21 mouse cellular contexts compared by ENCODE assay signal in the genomic region with DNA sequence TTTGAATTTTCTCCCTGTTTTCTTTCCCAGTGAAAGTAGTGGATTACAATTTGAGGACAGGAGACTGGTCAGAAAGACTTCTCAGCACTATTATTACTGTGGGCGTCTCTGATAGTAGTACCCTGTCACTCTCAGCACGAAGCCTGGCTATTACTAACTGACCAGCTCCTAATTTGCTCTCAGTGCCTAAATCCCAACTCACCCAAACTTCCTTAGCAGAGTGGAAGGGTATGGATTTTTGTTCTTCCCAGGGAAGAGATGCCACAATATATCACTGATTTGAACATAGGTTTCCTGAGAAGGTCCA.
DNase-seq lines count a peak whose midpoint lies in the region; ATAC-seq lines count a peak whose summit lies in the region.
"Had no signal": no experiment of that assay in that cellular context is flagged by ENCODE, and none has a peak within 500 bp of the region (broad histone marks: within the 10 kb centered on the region; RNA-seq: fewer than 3 reads in every experiment).

No protein-coding gene starts in this region.

- no peaks in the 10 kb centered on the region for H3K9me3 ChIP-seq in forebrain, embryonic 11.5 days (ENCODE audit: control insufficient read depth, low read length)
- no peaks in the 10 kb centered on the region for H3K9me3 ChIP-seq in forebrain, embryonic 10.5 days
- no peaks in the 10 kb centered on the region for H3K9me3 ChIP-seq in neural tube, embryonic 15.5 days (replicated peaks)
- H3K9me3 ChIP-seq in hindbrain, embryonic 12.5 days (replicated peaks), result no peaks in the 10 kb centered on the region
- H3K9me3 ChIP-seq: limb, embryonic 15.5 days; neural tube, embryonic 12.5 days had no signal

- DNase-seq in forebrain, embryonic 11.5 days (ENCODE audit: low spot score), result no peak
- no peak for DNase-seq in forebrain, embryonic 10.5 days (ENCODE audit: extremely low spot score, low spot score)
- no peak for DNase-seq in neural tube, embryonic 10.5 days (ENCODE audit: extremely low spot score, low spot score)
- no peak for DNase-seq in thymus, postnatal 0 days (ENCODE audit: low spot score)
- no peak for DNase-seq in left cerebral cortex, adult 8-10 months (ENCODE audit: low spot score in 2 of 2)
- DNase-seq: adrenal gland, postnatal 14 days; cerebellum, adult 2 months; cerebellum, postnatal 25 days; gastrocnemius, postnatal 36 days; heart, adult 2 months; kidney, adult 18-20 months; lung, embryonic 14.5 days; lung, postnatal 4 days; thymus, postnatal 14 days had no signal

- no peak overlapping the region for H3K4me3 ChIP-seq in forebrain, embryonic 11.5 days (ENCODE audit: low read depth, low read length)
- no peak overlapping the region for H3K4me3 ChIP-seq in forebrain, embryonic 10.5 days
- H3K4me3 ChIP-seq in neural tube, embryonic 15.5 days (replicated peaks), result no peak overlapping the region
- no peak overlapping the region for H3K4me3 ChIP-seq in hindbrain, embryonic 12.5 days
- H3K4me3 ChIP-seq: heart, adult 2 months; left cerebral cortex, adult 2 months; limb, embryonic 15.5 days; neural tube, embryonic 12.5 days had no signal

- no peaks in the 10 kb centered on the region for H3K4me1 ChIP-seq in forebrain, embryonic 11.5 days (replicated peaks; ENCODE audit: control insufficient read depth, insufficient read depth, low read length)
- H3K4me1 ChIP-seq in forebrain, embryonic 10.5 days, result peaks cover 10% of the 10 kb centered on the region
- H3K4me1 ChIP-seq in neural tube, embryonic 15.5 days, result no peaks in the 10 kb centered on the region
- H3K4me1 ChIP-seq in hindbrain, embryonic 12.5 days, result no peaks in the 10 kb centered on the region
- H3K4me1 ChIP-seq: limb, embryonic 15.5 days; neural tube, embryonic 12.5 days had no signal

- WGBS in forebrain, embryonic 11.5 days, result 17% methylated on average over 2 of the region's 2 CpGs
- 24% methylated on average over 2 of the region's 2 CpGs for WGBS in forebrain, embryonic 10.5 days
- 37% methylated on average over 2 of the region's 2 CpGs for WGBS in neural tube, embryonic 15.5 days
- WGBS in hindbrain, embryonic 12.5 days, result 52% methylated on average over 2 of the region's 2 CpGs

- no peak overlapping the region for H3K9ac ChIP-seq in forebrain, embryonic 11.5 days (ENCODE audit: low read length)
- H3K9ac ChIP-seq in neural tube, embryonic 15.5 days (replicated peaks), result no peak overlapping the region
- no peak overlapping the region for H3K9ac ChIP-seq in hindbrain, embryonic 12.5 days
- H3K9ac ChIP-seq: limb, embryonic 15.5 days; liver, embryonic 14.5 days; lung, embryonic 14.5 days; neural tube, embryonic 12.5 days had no signal

- H3K27ac ChIP-seq in forebrain, embryonic 11.5 days (ENCODE audit: low read depth, low read length), result no peak overlapping the region
- H3K27ac ChIP-seq in forebrain, embryonic 10.5 days, result no peak overlapping the region
- H3K27ac ChIP-seq in neural tube, embryonic 15.5 days (replicated peaks), result no peak overlapping the region
- no peak overlapping the region for H3K27ac ChIP-seq in hindbrain, embryonic 12.5 days
- H3K27ac ChIP-seq: heart, adult 2 months; left cerebral cortex, adult 2 months; limb, embryonic 15.5 days; liver, embryonic 14.5 days; neural tube, embryonic 12.5 days had no signal

- ATAC-seq in forebrain, embryonic 11.5 days (replicated peaks; ENCODE audit: low FRiP score), result no peak; the same call in 1 of the 2 replicates
- ATAC-seq in neural tube, embryonic 15.5 days (ENCODE audit: low FRiP score), result no peak
- peak; percentile 63 for ATAC-seq in hindbrain, embryonic 12.5 days (ENCODE audit: low FRiP score)
- ATAC-seq: inflammation-experienced regulatory T-cells, adult 6 months had no signal

- H3K36me3 ChIP-seq in forebrain, embryonic 11.5 days (ENCODE audit: control insufficient read depth, insufficient read depth, low read length), result no peaks in the 10 kb centered on the region
- no peaks in the 10 kb centered on the region for H3K36me3 ChIP-seq in forebrain, embryonic 10.5 days (replicated peaks)
- no peaks in the 10 kb centered on the region for H3K36me3 ChIP-seq in neural tube, embryonic 15.5 days
- H3K36me3 ChIP-seq in hindbrain, embryonic 12.5 days, result no peaks in the 10 kb centered on the region
- H3K36me3 ChIP-seq: limb, embryonic 15.5 days; neural tube, embryonic 12.5 days had no signal

- H3K27me3 ChIP-seq in forebrain, embryonic 11.5 days (ENCODE audit: control insufficient read depth, insufficient read depth, low read length), result no peaks in the 10 kb centered on the region
- peaks cover 16% of the 10 kb centered on the region for H3K27me3 ChIP-seq in forebrain, embryonic 10.5 days (ENCODE audit: poor library complexity, severe bottlenecking)
- H3K27me3 ChIP-seq in neural tube, embryonic 15.5 days (replicated peaks), result no peaks in the 10 kb centered on the region
- H3K27me3 ChIP-seq in hindbrain, embryonic 12.5 days, result no peaks in the 10 kb centered on the region
- H3K27me3 ChIP-seq: limb, embryonic 15.5 days; neural tube, embryonic 12.5 days had no signal

- H3K4me2 ChIP-seq in forebrain, embryonic 11.5 days (ENCODE audit: low read depth, low read length, severe bottlenecking), result 0 out of 2 replicates have a peak overlapping the region, but pooled peaks have one; percentile 5
- peak overlapping the region; percentile 31 for H3K4me2 ChIP-seq in neural tube, embryonic 15.5 days
- H3K4me2 ChIP-seq in hindbrain, embryonic 12.5 days (replicated peaks), result no peak overlapping the region
- H3K4me2 ChIP-seq: limb, embryonic 15.5 days; lung, embryonic 14.5 days; neural tube, embryonic 12.5 days had no signal
